Mouse (Mus musculus) CH12F3 (cell line): ENCODE data around the gene Tsen2.

Experiments
- in situ Hi-C: fragments of 300-500 bp; cut with MboI; formaldehyde crosslinking; loops from 2 replicates; pipeline ENCODE4 v1.14.3; 2020; ENCODE audit warnings: low sequenced_read_pairs

The Tsen2 gene

DNA sequence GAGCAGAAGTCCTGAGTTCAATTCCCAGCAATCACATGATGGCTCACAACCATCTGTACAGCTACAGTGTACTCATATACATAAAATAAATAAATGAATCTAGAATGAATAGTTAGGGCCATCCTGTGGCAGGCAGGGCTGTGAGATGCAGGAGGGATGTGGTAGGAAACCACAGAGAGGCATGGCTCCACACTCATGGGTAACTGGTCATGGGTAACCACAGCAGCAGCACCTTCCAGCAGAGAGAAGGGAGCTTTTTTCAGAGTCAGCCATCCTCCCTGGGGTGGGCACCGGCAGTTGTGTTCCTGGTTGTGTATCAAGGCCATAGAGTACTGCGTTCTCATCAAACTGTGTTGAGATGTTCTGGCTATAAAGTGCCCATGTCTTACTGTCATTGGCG lies 50.0 kb downstream of the Tsen2 start:
- in situ Hi-C loops = no loop called here

GRCm38 (mm10) chr6:115595667-115596066 lies 51.2 kb downstream of the Tsen2 start:
- in situ Hi-C loops = no loop called here

- in situ Hi-C loops = no loop called here
Measured at GRCm38 (mm10) chr6:115601322-115601714, 56.9 kb downstream of the Tsen2 start.

- in situ Hi-C loops = no loop called here
Measured at GRCm38 (mm10) chr6:115601715-115602523, 57.5 kb downstream of the Tsen2 start, which contains the start of gene Mkrn2. Mkrn2 (plus strand) TSS chr6:115601902.

DNA sequence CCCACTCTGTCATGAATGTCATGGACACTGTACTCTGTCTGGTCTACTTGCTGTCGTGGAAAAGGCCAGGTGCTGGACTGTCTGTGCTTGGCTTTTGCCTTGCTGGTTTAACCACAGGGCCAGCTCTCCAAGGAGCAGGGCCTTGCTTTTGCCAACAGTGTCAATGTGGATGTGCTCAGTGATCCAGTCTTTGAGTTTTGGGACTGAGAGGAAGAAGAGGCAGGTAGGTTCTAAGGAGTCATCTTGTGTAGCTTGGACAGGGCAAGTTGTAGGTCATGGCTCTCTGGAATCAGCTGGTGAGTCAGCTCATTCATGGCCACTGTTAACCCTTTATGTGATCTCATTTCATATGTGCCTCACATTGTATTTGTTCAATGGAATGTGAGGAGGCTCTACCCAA lies 62.0 kb downstream of the Tsen2 start:
- in situ Hi-C loops = no loop called here

- in situ Hi-C loops = no loop called here
Measured at GRCm38 (mm10) chr6:115607429-115607828, 63.0 kb downstream of the Tsen2 start.

GRCm38 (mm10) chr6:115609121-115609520 lies 64.7 kb downstream of the Tsen2 start:
- in situ Hi-C loops = no loop called here

DNA sequence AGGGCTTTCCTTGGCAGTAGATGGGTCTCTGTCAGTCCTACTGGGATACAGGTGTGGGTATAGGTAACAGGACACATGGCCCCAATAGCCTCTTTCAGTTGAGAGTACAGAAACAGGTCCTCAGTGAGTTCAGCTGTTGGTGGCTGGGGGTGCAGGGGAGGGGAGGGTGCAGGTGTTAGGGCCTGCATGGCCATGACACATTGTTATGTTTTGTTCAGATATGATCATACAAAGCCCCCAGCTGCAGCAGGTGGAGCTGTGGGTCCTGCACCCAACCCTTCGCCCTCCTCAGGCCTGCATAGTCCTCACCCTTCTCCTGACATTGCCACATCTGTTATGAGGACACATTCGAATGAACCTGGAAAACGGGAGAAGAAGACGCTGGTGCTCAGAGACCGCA lies 65.8 kb downstream of the Tsen2 start:
- in situ Hi-C loops = no loop called here

DNA sequence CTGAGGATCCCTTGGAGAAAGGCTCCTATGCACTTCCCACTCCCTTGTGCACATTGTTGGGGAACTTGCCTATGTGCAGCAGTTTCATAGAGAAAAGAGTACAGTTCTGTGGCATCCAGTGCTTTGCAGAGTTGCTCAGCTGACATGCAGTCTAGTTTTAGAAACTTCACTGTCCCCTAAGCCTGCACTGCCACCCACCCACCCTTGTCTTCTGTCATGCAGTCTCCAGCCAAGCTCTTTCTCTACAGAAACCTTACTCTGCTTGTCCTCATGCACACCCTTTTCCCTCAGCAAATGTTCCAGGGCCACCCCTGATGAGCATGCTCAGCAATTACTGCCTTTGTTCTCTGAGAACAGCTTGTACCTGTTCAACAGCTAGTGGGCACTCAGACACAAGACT lies 69.3 kb downstream of the Tsen2 start:
- in situ Hi-C loops = no loop called here

DNA sequence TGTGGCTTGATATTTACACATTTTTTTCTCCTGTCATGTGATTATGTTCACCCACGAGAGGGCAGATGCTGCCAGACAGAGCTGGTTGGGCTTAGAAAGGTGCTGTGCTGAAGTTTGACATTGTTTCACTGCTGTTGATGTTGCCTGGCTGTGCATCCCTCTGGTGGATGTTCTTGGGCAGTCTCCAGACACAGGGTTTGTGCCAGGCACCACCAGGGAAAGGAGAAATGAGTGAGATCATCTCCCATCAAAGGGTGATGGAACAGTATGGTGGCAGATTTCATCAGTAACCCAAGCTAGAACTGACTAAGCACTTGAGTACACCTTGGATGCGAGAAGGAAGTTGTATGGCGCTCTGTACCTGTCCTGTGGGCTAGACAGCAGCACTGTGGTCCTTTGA lies 71.5 kb downstream of the Tsen2 start:
- in situ Hi-C loops = no loop called here

- in situ Hi-C loops = no loop called here
Measured at GRCm38 (mm10) chr6:115619818-115620217, 75.4 kb downstream of the Tsen2 start.

- in situ Hi-C loops = no loop called here
Measured at GRCm38 (mm10) chr6:115620942-115621341, 76.5 kb downstream of the Tsen2 start.

DNA sequence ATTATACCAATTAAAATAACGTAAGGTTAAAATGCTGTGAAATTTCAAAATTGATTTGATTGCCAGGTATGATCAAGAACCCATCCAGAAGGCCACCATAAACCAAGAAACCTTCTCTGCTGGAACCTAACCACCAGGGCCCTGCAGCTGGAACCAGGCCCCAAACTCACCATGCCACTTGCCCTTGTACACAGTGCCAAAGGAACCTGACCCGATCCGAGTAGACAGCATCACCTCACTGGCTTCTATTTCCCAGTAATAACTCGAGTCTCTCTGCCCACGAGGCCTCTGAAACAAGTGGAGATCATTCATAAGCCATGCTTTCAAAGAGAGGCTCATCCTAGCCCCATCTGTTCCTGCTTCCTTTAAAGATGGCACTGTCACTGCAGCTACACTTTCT lies 81.7 kb downstream of the Tsen2 start:
- in situ Hi-C loops = no loop called here
